In the genomic region with DNA sequence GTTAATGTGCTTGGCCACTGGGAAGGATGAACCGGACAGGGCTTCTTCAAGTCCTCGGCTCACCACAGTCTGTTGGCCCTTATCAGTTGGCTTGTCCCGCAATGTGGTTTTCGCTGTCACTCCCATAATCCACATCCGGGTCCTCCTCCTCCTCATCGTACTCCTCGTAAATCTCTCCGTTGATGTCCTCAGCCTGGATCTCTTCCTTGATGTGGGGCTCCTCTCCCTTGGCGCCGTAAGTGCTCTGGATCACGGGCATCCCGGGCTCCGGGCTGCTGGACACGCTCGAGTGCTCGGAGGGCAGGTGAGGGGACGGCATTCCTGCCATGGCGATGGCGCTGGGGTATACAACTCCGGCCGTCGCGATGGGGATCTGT, we compare ENCODE assay signal across 20 mouse cellular contexts.
DNase-seq lines count a peak whose midpoint lies in the region; ATAC-seq and TF ChIP-seq lines count a peak whose summit lies in the region.
"Had no signal": no experiment of that assay in that cellular context is flagged by ENCODE, and none has a peak within 500 bp of the region (broad histone marks: within the 10 kb centered on the region; RNA-seq: fewer than 3 reads in every experiment).

No protein-coding gene starts in this region.

- no peaks in the 10 kb centered on the region for H3K9me3 ChIP-seq in erythroblast, embryonic 14.5 days (ENCODE audit: control insufficient read depth, low read length)
- no peaks in the 10 kb centered on the region for H3K9me3 ChIP-seq in liver, postnatal 0 days (ENCODE audit: low read length)
- H3K9me3 ChIP-seq: hindbrain, embryonic 15.5 days; stomach, embryonic 15.5 days had no signal

- peak; percentile 79 for DNase-seq in heart, adult 11 months
- DNase-seq in heart, adult 9 months (ENCODE audit: low spot score in 2 of 2): no peak
- DNase-seq in 3134 (ENCODE audit: extremely low read depth, insufficient read length, low spot score): peak; percentile 28
- peak; percentile 29 for DNase-seq in liver, postnatal 0 days
- DNase-seq in urinary bladder, postnatal 36 days (ENCODE audit: low spot score in 2 of 2): no peak
- no peak for DNase-seq in left cerebral cortex, adult 18-20 months (ENCODE audit: low spot score in 2 of 2)
- no peak for DNase-seq in frontal cortex, postnatal 10 days (ENCODE audit: low spot score in 2 of 2)
- DNase-seq: cerebellum, adult 2 months; gastrocnemius, adult 2 months; heart, adult 18-20 months; right cerebral cortex, postnatal 14 days; thymus, postnatal 25 days had no signal

- TF ChIP-seq EP300 in liver, postnatal 0 days (IDR thresholded peaks at IDR 0.05; ENCODE audit: low read depth): no peak

- H3K9ac ChIP-seq in liver, postnatal 0 days (replicated peaks): peak overlapping the region; percentile 18; the same call in 1 of the 2 replicates
- H3K9ac ChIP-seq: hindbrain, embryonic 15.5 days; stomach, embryonic 15.5 days had no signal

- H3K4me2 ChIP-seq in liver, postnatal 0 days (ENCODE audit: low read depth, low read length): peak overlapping the region; percentile 58
- H3K4me2 ChIP-seq: hindbrain, embryonic 15.5 days; stomach, embryonic 15.5 days had no signal

- no peaks in the 10 kb centered on the region for H3K36me3 ChIP-seq in erythroblast, embryonic 14.5 days (ENCODE audit: control insufficient read depth)
- peaks cover 10% of the 10 kb centered on the region for H3K36me3 ChIP-seq in liver, postnatal 0 days (replicated peaks; ENCODE audit: insufficient read depth, low read length)
- H3K36me3 ChIP-seq: hindbrain, embryonic 15.5 days; stomach, embryonic 15.5 days had no signal

- no peaks in the 10 kb centered on the region for H3K27me3 ChIP-seq in erythroblast, embryonic 14.5 days (ENCODE audit: control insufficient read depth)
- no peaks in the 10 kb centered on the region for H3K27me3 ChIP-seq in liver, postnatal 0 days (ENCODE audit: insufficient read depth, low read length)
- H3K27me3 ChIP-seq: hindbrain, embryonic 15.5 days; Patski; stomach, embryonic 15.5 days had no signal

- peak overlapping the region; percentile 64 for H3K4me3 ChIP-seq in erythroblast, embryonic 14.5 days (replicated peaks)
- H3K4me3 ChIP-seq in liver, postnatal 0 days (ENCODE audit: low read depth, low read length): peak overlapping the region; percentile 35
- H3K4me3 ChIP-seq: gastrocnemius, adult 2 months; hindbrain, embryonic 15.5 days; layer of hippocampus, adult 2 months; stomach, embryonic 15.5 days had no signal

- no peak overlapping the region for H3K27ac ChIP-seq in liver, postnatal 0 days (ENCODE audit: low read depth)
- H3K27ac ChIP-seq: gastrocnemius, adult 2 months; hindbrain, embryonic 15.5 days; layer of hippocampus, adult 2 months; stomach, embryonic 15.5 days had no signal

- no peak for TF ChIP-seq CTCF in liver, postnatal 0 days (IDR thresholded peaks at IDR 0.05; ENCODE audit: low read depth)

- peak; percentile 82 for ATAC-seq in liver, postnatal 0 days
- ATAC-seq: forebrain, embryonic 16.5 days; intestine, postnatal 0 days; midbrain, embryonic 16.5 days; Patski had no signal

- peaks cover 16% of the 10 kb centered on the region for H3K4me1 ChIP-seq in erythroblast, embryonic 14.5 days (ENCODE audit: control insufficient read depth)
- no peaks in the 10 kb centered on the region for H3K4me1 ChIP-seq in liver, postnatal 0 days (ENCODE audit: insufficient read depth)
- H3K4me1 ChIP-seq: stomach, embryonic 15.5 days had no signal

- 71% methylated on average over 23 of the region's 23 CpGs for WGBS in liver, postnatal 0 days (ENCODE audit: insufficient replicate concordance)

Comparison
In these comparisons a context has a peak if more than half of its experiments do, and no peak if none do; other contexts are left out.
1. DNase-seq: peak in heart, adult 11 months (single experiment), 3134 (single experiment) and liver, postnatal 0 days (single experiment); none in heart, adult 9 months (0 of 2), urinary bladder, postnatal 36 days (0 of 2), left cerebral cortex, adult 18-20 months (0 of 2) and frontal cortex, postnatal 10 days (0 of 2).